Mouse (Mus musculus) stomach, embryonic 16.5 days (tissue): ENCODE measurements around the gene Rgs9. TPM values are rescaled to one million over a fixed set of nuclear protein-coding genes. Genes with fewer than 3 reads are reported as not detected.
A peak's percentile ranks its signal among the peaks of the same experiment; 100 is the strongest.

ENCODE experiments used
- ATAC-seq: fragments of 200-750 bp; cut with Nextera tagmentation; 2 replicates; pipeline ENCODE4 v1.8.0; 2017; ENCODE audit warnings: moderate number of reproducible peaks, moderate TSS enrichment; ENCODE audit not compliant: insufficient read depth, low FRiP score
- H3K27ac ChIP-seq: fragments of 300-500 bp; sonication (generic); 2 replicates; pipeline ENCODE4 v1.5.1; 2014; ENCODE audit warnings: low read length
- H3K27me3 ChIP-seq: fragments of 300-500 bp; sonication (generic); 2 replicates; pipeline ENCODE4 v1.6.1; 2014; ENCODE audit warnings: low read length, control low read depth, mixed read lengths; ENCODE audit not compliant: control insufficient read depth, insufficient read depth
- H3K36me3 ChIP-seq: fragments of 300-500 bp; sonication (generic); 2 replicates; pipeline ENCODE4 v1.6.1; 2014; ENCODE audit warnings: low read length; ENCODE audit not compliant: control insufficient read depth, insufficient read depth
- H3K4me1 ChIP-seq: fragments of 300-500 bp; sonication (generic); 2 replicates; pipeline ENCODE4 v1.6.1; 2014; ENCODE audit warnings: low read length, control low read depth, mixed read lengths; ENCODE audit not compliant: control insufficient read depth, insufficient read depth
- H3K4me2 ChIP-seq: fragments of 300-500 bp; sonication (generic); 2 replicates; pipeline ENCODE4 v1.6.1; 2014; ENCODE audit warnings: low read depth, low read length, mixed read lengths
- H3K4me3 ChIP-seq: fragments of 300-500 bp; sonication (generic); replicated peaks from 2 replicates; pipeline ENCODE4 v1.5.1; 2014; ENCODE audit warnings: mild to moderate bottlenecking, low read length
- H3K9ac ChIP-seq: fragments of 300-500 bp; sonication (generic); 2 replicates; pipeline ENCODE4 v1.6.1; 2014; ENCODE audit warnings: low read length
- H3K9me3 ChIP-seq: fragments of 300-500 bp; sonication (generic); replicated peaks from 2 replicates; pipeline ENCODE4 v1.6.1; 2016; ENCODE audit warnings: low read length, control low read depth; ENCODE audit not compliant: control insufficient read depth
- WGBS: fragments of 180-500 bp; shearing (Covaris S2); extraction: QIAGEN DNeasy Blood & Tissue Kit; methylation state at CpG from one replicate; pipeline ENCODE4 v1.1.7; 2014; 5-methylcytosine and 5-hydroxymethylcytosine counted together
- polyA plus RNA-seq: library from polyadenylated mRNA; unstranded; fragments of >200 nt; fragmentation: Nextera tagmentation; extraction: Ambion mirVana; gene quantifications from 2 replicates; pipeline ENCODE4 v1.2.1, GENCODE M21; 2015

The Rgs9 gene
- polyA plus RNA-seq, 1 experiment from 2014 or later = 2.3 TPM

DNA sequence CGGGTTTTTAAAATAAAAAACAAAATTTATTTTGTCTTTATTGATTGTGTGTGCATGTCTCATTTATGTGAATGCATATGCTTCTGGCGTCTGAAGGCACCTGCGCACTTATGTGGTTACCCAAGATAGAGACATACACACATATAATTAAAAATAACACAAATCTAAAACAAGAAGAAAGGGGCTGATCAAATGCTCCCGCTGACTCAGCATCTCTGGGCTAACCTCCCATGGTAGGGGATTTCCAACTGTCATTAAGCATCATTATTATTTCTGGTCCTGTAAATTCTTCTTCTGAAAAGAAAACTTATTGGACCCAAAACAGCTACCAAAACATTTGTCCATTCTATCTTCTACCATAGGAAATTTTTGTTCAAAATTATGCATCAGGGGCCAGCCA, 36.8 kb upstream of the Rgs9 start:
- Histone ChIP-seq H3K4me1 (no peaks in the 10 kb centered on the region), H3K4me2 (no peak overlapping the region), H3K9me3 (no peaks in the 10 kb centered on the region), H3K9ac (no peak overlapping the region), H3K36me3 (no peaks in the 10 kb centered on the region), H3K4me3 (no peak overlapping the region), H3K27ac (no peak overlapping the region), H3K27me3 (no peaks in the 10 kb centered on the region)
- WGBS = 88% methylated on average over 4 of the region's 4 CpGs
- no peak for ATAC-seq

GRCm38 (mm10) chr11:109332722-109333121, 34.8 kb upstream of the Rgs9 start:
- ATAC-seq = no peak
- 59% methylated on average over 6 of the region's 6 CpGs for WGBS

DNA sequence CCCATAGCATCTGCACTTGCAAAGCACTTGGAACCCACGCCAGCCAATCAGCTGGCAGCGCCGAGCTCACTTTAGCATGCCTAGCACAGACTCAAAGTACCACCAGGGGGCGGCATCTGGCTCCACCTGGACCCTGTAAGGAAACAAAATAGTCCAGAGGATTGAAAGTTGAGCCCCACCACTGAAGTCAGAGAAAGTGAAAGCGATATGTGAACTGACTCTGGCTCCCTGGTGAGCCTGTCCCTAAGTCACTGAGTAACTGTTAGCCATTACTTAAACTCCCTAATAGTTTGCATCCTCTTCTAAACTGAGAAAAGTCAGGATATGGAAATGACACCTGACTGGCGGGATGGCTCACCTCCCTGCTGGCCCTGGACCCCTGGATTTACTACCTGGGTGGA, 33.5 kb upstream of the Rgs9 start:
- Histone ChIP-seq H3K4me1 (no peaks in the 10 kb centered on the region), H3K4me3 (peak overlapping the region; percentile 43), H3K36me3 (no peaks in the 10 kb centered on the region), H3K9me3 (no peaks in the 10 kb centered on the region), H3K27me3 (no peaks in the 10 kb centered on the region), H3K9ac (peak overlapping the region; percentile 52), H3K27ac (no peak overlapping the region), H3K4me2 (peak overlapping the region; percentile 61)
- peak; percentile 93 for ATAC-seq
- WGBS = 4% methylated on average over 6 of the region's 6 CpGs

More at GRCm38 (mm10) chr11:109332722-109333121, 34.8 kb upstream of the Rgs9 start:
- Histone ChIP-seq H3K4me1 (no peaks in the 10 kb centered on the region), H3K36me3 (no peaks in the 10 kb centered on the region), H3K27me3 (no peaks in the 10 kb centered on the region), H3K4me3 (no peak overlapping the region), H3K9me3 (no peaks in the 10 kb centered on the region), H3K4me2 (no peak overlapping the region), H3K27ac (no peak overlapping the region), H3K9ac (no peak overlapping the region)

DNA sequence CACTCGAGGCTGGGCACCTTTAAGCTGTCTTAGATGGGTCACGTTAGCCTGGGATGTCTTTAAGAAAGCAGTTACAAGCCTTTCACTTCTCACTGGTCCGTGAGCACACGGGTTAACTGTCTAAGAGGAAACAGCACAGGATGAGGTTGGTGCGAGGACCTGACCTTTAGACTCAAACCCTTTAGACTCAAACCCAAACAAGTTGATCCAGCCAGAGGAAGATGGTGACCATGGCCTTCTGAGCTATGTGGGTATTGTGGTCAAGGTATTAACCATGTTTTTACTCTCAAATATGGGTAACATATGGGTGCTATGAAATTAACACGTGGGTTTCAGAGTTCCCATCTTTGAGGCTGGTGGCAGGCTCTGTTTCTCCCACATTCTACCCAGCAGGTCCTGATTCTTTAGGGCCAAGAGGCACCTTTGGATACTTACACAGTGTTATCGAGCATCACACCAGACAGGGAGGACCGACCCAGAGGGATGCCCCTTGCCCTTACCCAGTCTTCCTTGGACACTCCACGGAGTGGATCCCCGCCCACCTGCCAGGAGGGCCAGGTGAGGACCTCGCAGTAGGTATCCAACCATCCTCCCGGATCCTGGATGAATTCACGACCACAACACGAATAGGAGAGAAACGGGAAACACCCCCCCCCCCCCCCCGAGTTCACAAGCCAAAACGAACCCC, 32.9 kb upstream of the Rgs9 start:
- H3K4me1 ChIP-seq = no peaks in the 10 kb centered on the region
- no peaks in the 10 kb centered on the region for H3K27me3 ChIP-seq
- no peak overlapping the region for H3K9ac ChIP-seq
- H3K4me3 ChIP-seq = peak overlapping the region; percentile 43
- peak overlapping the region; percentile 61 for H3K4me2 ChIP-seq
- H3K36me3 ChIP-seq = no peaks in the 10 kb centered on the region
- H3K9me3 ChIP-seq = no peaks in the 10 kb centered on the region
- 34% methylated on average over 17 of the region's 17 CpGs for WGBS
- peak; percentile 49; the same call in 1 of the 2 replicates for ATAC-seq
- no peak overlapping the region for H3K27ac ChIP-seq

GRCm38 (mm10) chr11:109329331-109329730, 31.4 kb upstream of the Rgs9 start:
- WGBS = 58% methylated on average over 4 of the region's 4 CpGs
- Histone ChIP-seq H3K27ac (no peak overlapping the region), H3K9ac (no peak overlapping the region), H3K4me2 (no peak overlapping the region), H3K36me3 (no peaks in the 10 kb centered on the region), H3K4me1 (no peaks in the 10 kb centered on the region), H3K9me3 (no peaks in the 10 kb centered on the region), H3K27me3 (no peaks in the 10 kb centered on the region), H3K4me3 (no peak overlapping the region)
- no peak for ATAC-seq

GRCm38 (mm10) chr11:109327952-109328351, 30.0 kb upstream of the Rgs9 start:
- H3K27me3 ChIP-seq = no peaks in the 10 kb centered on the region
- no peak for ATAC-seq
- H3K4me3 ChIP-seq = no peak overlapping the region
- WGBS = 81% methylated on average over 10 of the region's 10 CpGs
- no peaks in the 10 kb centered on the region for H3K4me1 ChIP-seq
- no peak overlapping the region for H3K27ac ChIP-seq
- H3K4me2 ChIP-seq = no peak overlapping the region
- H3K9ac ChIP-seq = no peak overlapping the region
- H3K36me3 ChIP-seq = no peaks in the 10 kb centered on the region
- H3K9me3 ChIP-seq = no peaks in the 10 kb centered on the region

- no peak for ATAC-seq
- WGBS = 49% methylated on average over 3 of the region's 3 CpGs
Observed at GRCm38 (mm10) chr11:109327381-109327780, 29.5 kb upstream of the Rgs9 start.

DNA sequence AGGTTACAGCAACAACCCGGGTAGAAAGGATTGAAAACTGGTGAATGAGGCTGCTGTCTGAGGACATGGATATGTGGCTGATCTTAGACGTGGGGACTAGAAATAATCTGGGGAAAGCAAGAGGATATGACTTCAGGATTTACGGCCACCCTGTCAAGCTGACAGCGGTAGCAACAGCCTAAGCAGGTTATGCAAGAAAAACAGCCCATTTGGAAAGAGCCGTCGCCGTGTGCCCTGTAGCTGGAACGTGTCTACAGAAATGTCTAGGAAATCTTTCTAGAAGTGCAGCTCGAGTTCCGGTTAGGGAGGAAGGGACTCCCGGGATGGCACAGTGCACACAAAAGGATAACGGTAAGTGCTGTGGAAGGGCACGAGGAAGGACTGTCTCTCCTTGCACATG, 28.3 kb upstream of the Rgs9 start:
- WGBS = 56% methylated on average over 13 of the region's 13 CpGs
- no peak overlapping the region for H3K9ac ChIP-seq
- ATAC-seq = no peak
- H3K27ac ChIP-seq = no peak overlapping the region
- no peaks in the 10 kb centered on the region for H3K36me3 ChIP-seq
- no peak overlapping the region for H3K4me3 ChIP-seq
- no peaks in the 10 kb centered on the region for H3K4me1 ChIP-seq
- H3K9me3 ChIP-seq = no peaks in the 10 kb centered on the region
- no peak overlapping the region for H3K4me2 ChIP-seq
- H3K27me3 ChIP-seq = no peaks in the 10 kb centered on the region

More at GRCm38 (mm10) chr11:109327381-109327780, 29.5 kb upstream of the Rgs9 start:
- Histone ChIP-seq H3K4me3 (no peak overlapping the region), H3K4me2 (no peak overlapping the region), H3K27me3 (no peaks in the 10 kb centered on the region), H3K36me3 (no peaks in the 10 kb centered on the region), H3K4me1 (no peaks in the 10 kb centered on the region), H3K9me3 (no peaks in the 10 kb centered on the region), H3K9ac (no peak overlapping the region), H3K27ac (no peak overlapping the region)

DNA sequence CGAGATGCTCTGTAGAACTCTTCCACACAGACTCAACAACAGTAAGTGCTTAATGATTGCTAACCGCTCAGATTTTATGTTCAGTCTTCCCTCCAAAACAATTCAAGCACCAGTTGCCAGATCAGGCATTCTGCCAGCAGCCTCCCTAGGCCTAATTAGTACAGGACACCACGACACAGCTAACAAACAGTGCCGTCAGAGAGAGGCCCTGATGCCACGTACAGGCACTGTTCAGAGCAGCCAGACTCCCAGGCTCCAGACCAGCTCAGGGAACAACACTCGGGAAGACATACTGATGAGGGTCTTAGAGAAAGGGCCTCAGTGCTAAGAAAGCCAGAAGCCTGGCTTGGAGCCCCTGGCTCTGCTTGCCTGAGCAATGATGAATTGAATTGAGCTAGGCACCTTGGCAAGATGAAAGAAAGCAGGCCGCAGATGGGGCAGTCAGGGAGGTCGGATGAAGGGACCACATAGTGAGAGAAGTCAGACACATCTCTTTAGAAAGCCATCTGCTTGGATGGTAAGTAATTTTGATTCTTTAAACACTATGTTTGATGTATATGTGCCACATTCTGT, 22.5 kb upstream of the Rgs9 start:
- Histone ChIP-seq H3K4me2 (no peak overlapping the region), H3K27me3 (no peaks in the 10 kb centered on the region), H3K36me3 (no peaks in the 10 kb centered on the region), H3K9ac (no peak overlapping the region), H3K9me3 (no peaks in the 10 kb centered on the region), H3K4me3 (no peak overlapping the region), H3K27ac (no peak overlapping the region), H3K4me1 (no peaks in the 10 kb centered on the region)
- 48% methylated on average over 8 of the region's 8 CpGs for WGBS
- peak; percentile 68; the same call in 1 of the 2 replicates for ATAC-seq
